Mouse (Mus musculus) testis, adult 2 months (tissue): Measurements from ENCODE around the gene Oxld1.

Experiments used
- CTCF ChIP-seq: fragments of 200-500 bp; IDR thresholded peaks from 2 replicates; pipeline ENCODE4 v1.5.1; 2012; ENCODE audit warnings: low read depth, mild to moderate bottlenecking, inconsistent platforms, low read length, moderate library complexity; ENCODE audit not compliant: control insufficient read depth, insufficient read depth, insufficient replicate concordance
- POLR2A ChIP-seq: fragments of 200-500 bp; IDR thresholded peaks from 2 replicates; pipeline ENCODE4 v1.6.1; 2012; ENCODE audit warnings: low read depth, mild to moderate bottlenecking, inconsistent platforms, low read length, moderate library complexity; ENCODE audit not compliant: control insufficient read depth

GRCm38 (mm10) chr11:120447179-120447578 lies 10.7 kb downstream of the Oxld1 start:
- TF ChIP-seq POLR2A, result no peak
- TF ChIP-seq CTCF, result no peak
